Mouse (Mus musculus) liver, adult 2 months (tissue): ENCODE results near the gene Cpt1c. TPM values are rescaled to one million over a fixed set of nuclear protein-coding genes. Genes with fewer than 3 reads are reported as not detected.

Experiments
- DNase-seq: peaks from one replicate; pipeline ENCODE4 v3.0.0-alpha.2; 2011; ENCODE audit warnings: low read depth, low spot score; ENCODE audit errors: extremely low read depth
- H3K27ac ChIP-seq: fragments of 200-500 bp; replicated peaks from 2 replicates; pipeline ENCODE4 v1.5.1; 2012; ENCODE audit warnings: low read depth, mild to moderate bottlenecking, control low read depth, inconsistent platforms, low read length; ENCODE audit not compliant: insufficient read depth
- H3K27me3 ChIP-seq: fragments of 200-500 bp; 2 replicates; pipeline ENCODE4 v1.6.1; 2012; ENCODE audit warnings: mild to moderate bottlenecking, moderate library complexity, low read length, inconsistent platforms; ENCODE audit not compliant: control insufficient read depth, insufficient read depth
- H3K36me3 ChIP-seq: fragments of 200-500 bp; 2 replicates; pipeline ENCODE4 v1.6.1; 2012; ENCODE audit warnings: low read length, inconsistent platforms; ENCODE audit not compliant: control insufficient read depth, insufficient read depth
- H3K4me1 ChIP-seq: fragments of 200-500 bp; 2 replicates; pipeline ENCODE4 v1.6.1; 2011; ENCODE audit warnings: low read length; ENCODE audit not compliant: control insufficient read depth, insufficient read depth
- H3K4me3 ChIP-seq: fragments of 200-500 bp; 2 replicates; pipeline ENCODE4 v1.5.1; 2011; ENCODE audit warnings: low read depth, mild to moderate bottlenecking, control low read depth, low read length, moderate library complexity; ENCODE audit not compliant: insufficient read depth
- H3K79me2 ChIP-seq: fragments of 200-500 bp; 2 replicates; pipeline ENCODE4 v1.6.1; 2012; ENCODE audit warnings: inconsistent platforms, mild to moderate bottlenecking, low read length, moderate library complexity; ENCODE audit not compliant: control insufficient read depth, insufficient read depth
- H3K9ac ChIP-seq: fragments of 200-500 bp; 2 replicates; pipeline ENCODE4 v1.6.1; 2012; ENCODE audit warnings: low read depth, mild to moderate bottlenecking, control low read depth, inconsistent platforms, low read length
- CTCF ChIP-seq: fragments of 200-500 bp; IDR thresholded peaks from 2 replicates; pipeline ENCODE4 v1.5.1; 2011; ENCODE audit warnings: low read depth, low read length, control low read depth
- POLR2A ChIP-seq: fragments of 200-500 bp; IDR thresholded peaks from 2 replicates; pipeline ENCODE4 v1.6.1; 2011; ENCODE audit warnings: low read length, control low read depth; ENCODE audit not compliant: insufficient read depth; ENCODE audit errors: extremely low read depth
- WGBS: fragments of 180-500 bp; shearing (Covaris S2); methylation state at CpG from one replicate; pipeline ENCODE4 v1.1.7; 2018; 5-methylcytosine and 5-hydroxymethylcytosine counted together
- polyA plus RNA-seq: library from polyadenylated mRNA; depleted of rRNA; stranded (reverse); fragments of >200 nt; gene quantifications from 2 replicates; pipeline ENCODE4 v1.2.3, GENCODE M21; 2012
- total RNA-seq: library from RNA; depleted of rRNA; stranded (reverse); fragments of >200 nt; gene quantifications from 2 replicates; pipeline ENCODE4 v1.2.3, GENCODE M21; 2014

The Cpt1c gene
- total and polyA plus RNA-seq, 2 experiments: 0.09 to 0.91 TPM

DNA sequence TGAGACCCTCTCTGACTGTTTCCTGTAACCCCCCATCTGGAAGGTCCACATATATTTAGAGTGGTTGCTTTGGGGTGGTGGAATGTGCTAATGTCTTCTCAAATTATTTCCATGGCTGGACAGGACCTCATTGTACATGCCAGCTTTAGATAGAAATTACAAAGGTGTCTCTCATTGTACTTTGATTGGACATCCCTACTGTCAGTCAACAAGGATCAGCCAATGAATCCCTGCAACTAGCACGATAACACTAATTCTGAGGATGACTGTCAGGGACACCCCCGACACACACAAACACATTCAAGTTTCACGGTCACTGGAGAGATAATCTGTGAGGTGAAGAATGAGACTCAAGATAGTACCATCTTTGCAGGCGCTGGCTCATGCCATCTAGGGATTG, 36.0 kb downstream of the Cpt1c start:
- Histone ChIP-seq H3K9ac (no peak overlapping the region), H3K27ac (no peak overlapping the region), H3K79me2 (no peaks in the 10 kb centered on the region), H3K36me3 (no peaks in the 10 kb centered on the region), H3K4me3 (no peak overlapping the region), H3K4me1 (no peaks in the 10 kb centered on the region), H3K27me3 (no peaks in the 10 kb centered on the region)
- TF ChIP-seq CTCF (no peak), POLR2A (no peak)
- 88% methylated on average over 4 of the region's 4 CpGs for WGBS
- DNase-seq: no peak

DNA sequence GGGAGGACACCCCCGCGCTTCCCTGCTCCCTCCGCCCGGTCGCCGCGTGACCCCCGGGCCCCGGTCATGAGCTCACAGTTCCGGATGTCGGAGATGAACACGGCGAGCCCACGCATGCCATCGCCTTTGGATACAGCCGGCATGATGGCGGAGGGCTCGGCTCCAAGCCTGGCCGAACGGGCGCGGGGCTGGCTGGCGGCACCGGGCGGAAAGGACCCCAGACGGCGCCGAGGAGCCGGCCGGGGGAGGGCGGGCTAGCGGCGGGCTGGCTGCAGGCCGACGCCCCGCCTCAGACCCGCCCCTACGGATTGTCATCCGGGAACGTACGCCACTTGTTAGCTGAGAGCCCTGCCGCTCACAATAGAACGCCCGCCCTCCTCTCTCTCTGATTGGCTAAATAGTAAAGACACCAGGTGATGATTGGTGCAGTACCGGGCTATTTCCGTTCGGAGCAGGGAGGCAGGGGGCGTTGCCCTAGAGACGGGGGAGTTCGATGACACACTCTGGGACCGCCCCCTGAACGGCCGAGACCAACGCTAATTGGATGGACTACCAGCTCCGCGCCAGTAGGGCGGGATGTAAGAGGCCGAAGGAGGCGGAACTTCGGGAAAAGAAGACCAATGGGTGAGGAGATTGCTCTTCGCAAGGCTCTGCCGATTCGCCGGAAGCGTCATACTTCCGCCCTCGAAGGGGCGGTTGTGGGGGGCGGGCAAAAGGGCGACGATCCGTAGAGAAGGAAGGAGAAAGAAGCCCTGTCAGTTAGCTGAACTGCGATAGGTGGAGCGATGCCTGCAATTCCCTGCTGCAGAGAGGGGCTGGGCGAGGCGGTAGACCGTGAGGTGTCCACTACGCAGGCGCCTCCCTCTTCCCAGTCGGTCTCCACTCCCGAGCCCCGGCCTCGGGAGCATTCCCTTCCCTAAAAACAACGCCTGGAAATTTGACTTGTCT, 45.2 kb downstream of the Cpt1c start, which contains the start of gene Ap2a1:
Ap2a1 (minus strand) TSS at position 293 of the 948 bp plus-strand sequence.
- Histone ChIP-seq H3K27me3 (no peaks in the 10 kb centered on the region), H3K27ac (peak within 1 kb of the TSS; percentile 83)
- no peak for TF ChIP-seq CTCF
- peak; percentile 83 for TF ChIP-seq POLR2A

DNA sequence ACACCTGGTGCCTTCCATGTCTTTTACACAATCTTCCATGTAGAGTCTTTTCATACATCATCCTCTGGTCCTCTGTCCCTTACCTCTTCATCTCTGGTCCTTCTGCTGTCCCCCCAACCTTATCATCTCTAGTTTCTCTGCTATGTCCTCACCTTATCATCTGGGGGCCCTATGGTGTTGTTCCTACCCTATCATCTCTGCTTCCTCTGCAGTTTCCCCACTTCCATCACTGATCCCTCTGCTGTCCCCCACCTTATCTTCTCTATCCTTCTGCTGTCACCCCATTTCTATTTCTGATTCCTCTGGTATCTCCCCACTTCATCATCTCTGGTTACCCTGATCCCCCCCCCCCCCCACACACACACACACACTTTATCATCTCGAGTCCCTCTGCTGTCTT, 46.1 kb downstream of the Cpt1c start:
- H3K4me1 ChIP-seq: peaks cover 7% of the 10 kb centered on the region
- DNase-seq: no peak
- H3K79me2 ChIP-seq: peaks cover 16% of the 10 kb centered on the region
- TF ChIP-seq POLR2A (no peak), CTCF (no peak)
- WGBS: 0% methylated on average over 1 of the region's 1 CpGs
- H3K27ac ChIP-seq: no peak overlapping the region
- no peaks in the 10 kb centered on the region for H3K27me3 ChIP-seq
- H3K36me3 ChIP-seq: peaks cover 2% of the 10 kb centered on the region; the same call in 1 of the 2 replicates
- H3K9ac ChIP-seq: peak overlapping the region; percentile 99
- peak overlapping the region; percentile 99 for H3K4me3 ChIP-seq

More for the DNA sequence above, 45.2 kb downstream of the Cpt1c start, which contains the start of gene Ap2a1:
- Histone ChIP-seq H3K4me3 (peak within 1 kb of the TSS; percentile 99), H3K36me3 (no peaks in the 10 kb centered on the region), H3K4me1 (peaks cover 7% of the 10 kb centered on the region), H3K79me2 (peaks cover 16% of the 10 kb centered on the region), H3K9ac (peak within 1 kb of the TSS; percentile 99)
- WGBS: under 1% methylated on average over 84 of the region's 84 CpGs
- DNase-seq: peak; percentile 99

DNA sequence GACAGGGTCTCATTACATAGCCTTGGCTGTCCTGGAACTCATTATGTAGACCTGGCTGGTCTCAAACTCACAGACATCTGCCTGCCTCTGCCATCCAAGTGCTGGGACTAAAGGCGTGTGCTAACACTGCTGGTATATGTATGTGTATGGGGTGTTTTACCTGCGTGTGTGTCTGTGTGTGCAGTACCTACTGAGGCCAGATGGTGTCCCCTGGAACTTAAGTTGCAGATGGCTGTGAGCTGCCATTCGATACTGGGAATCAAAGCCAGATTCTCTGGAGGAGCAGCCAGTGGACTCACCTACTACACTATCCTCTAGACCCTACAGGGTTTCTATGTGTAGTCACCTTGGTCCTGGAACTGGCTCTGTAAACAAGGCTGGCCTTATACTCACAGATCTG, 49.2 kb downstream of the Cpt1c start:
- 70% methylated on average over 3 of the region's 3 CpGs for WGBS
- Histone ChIP-seq H3K27ac (no peak overlapping the region), H3K36me3 (peaks cover 4% of the 10 kb centered on the region; the same call in 1 of the 2 replicates), H3K27me3 (no peaks in the 10 kb centered on the region), H3K4me1 (peaks cover 7% of the 10 kb centered on the region), H3K9ac (no peak overlapping the region), H3K79me2 (peaks cover 18% of the 10 kb centered on the region), H3K4me3 (no peak overlapping the region)
- TF ChIP-seq CTCF: peak; percentile 53; the same call in 1 of the 2 replicates
- no peak for TF ChIP-seq POLR2A
- peak; percentile 51 for DNase-seq

DNA sequence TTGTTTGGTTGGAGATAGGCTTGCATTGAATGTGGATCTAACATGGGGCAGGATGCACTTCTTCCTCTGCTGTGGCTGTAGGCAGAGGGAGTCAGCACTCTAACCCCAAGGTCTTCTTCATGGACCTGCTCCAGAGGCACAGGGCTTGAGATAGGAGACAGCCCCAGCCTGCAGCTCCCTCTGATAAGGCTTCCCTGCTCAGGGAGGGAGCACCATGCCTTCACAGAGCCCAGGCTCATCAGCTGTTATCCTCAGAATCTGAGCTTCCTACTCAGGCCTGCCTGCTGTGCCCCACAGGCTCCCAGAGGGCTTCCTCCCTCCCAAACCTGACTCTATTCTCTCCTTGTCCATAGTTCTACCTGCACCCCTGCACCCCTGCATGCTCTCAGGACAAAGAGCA, 52.1 kb downstream of the Cpt1c start:
- no peak overlapping the region for H3K4me3 ChIP-seq
- H3K4me1 ChIP-seq: no peaks in the 10 kb centered on the region
- TF ChIP-seq POLR2A: no peak
- no peak for TF ChIP-seq CTCF
- DNase-seq: no peak
- H3K27ac ChIP-seq: no peak overlapping the region
- peaks cover 10% of the 10 kb centered on the region; the same call in 1 of the 2 replicates for H3K79me2 ChIP-seq
- H3K36me3 ChIP-seq: peaks cover 4% of the 10 kb centered on the region; the same call in 1 of the 2 replicates
- no peaks in the 10 kb centered on the region for H3K27me3 ChIP-seq
- no peak overlapping the region for H3K9ac ChIP-seq
